Mouse (Mus musculus) left cerebral cortex, adult 2 months (tissue): ENCODE data around the gene Nfic. TPM values are rescaled to one million over a fixed set of nuclear protein-coding genes. Genes with fewer than 3 reads are reported as not detected.

Experiments
- DNase-seq, 2 experiments: peaks; one replicate each; pipeline ENCODE4 v3.0.0; 2021 to 2022; ENCODE audit warnings: low spot score in 2 of 2, mixed read lengths in 1 of 2; ENCODE audit errors: extremely low spot score in 1 of 2
- H3K27ac ChIP-seq: fragments of 200-600 bp; 2 replicates; pipeline ENCODE4 v1.8.1; 2022
- H3K4me3 ChIP-seq: fragments of 200-600 bp; 2 replicates; pipeline ENCODE4 v1.8.1; 2022
- CTCF ChIP-seq: fragments of 200-600 bp; IDR thresholded peaks from 2 replicates; pipeline ENCODE4 v1.8.1; 2022; ENCODE audit warnings: antibody characterized with exemption, mild to moderate bottlenecking, moderate library complexity
- intact Hi-C: fragments of 180-260 bp; cut with DNase I; formaldehyde crosslinking; loops from one replicate; pipeline ENCODE4 v1.15.1; 2025
- long read RNA-seq, 2 experiments: library from polyadenylated mRNA; stranded (forward); transcript quantifications; one replicate each; pipeline ENCODE4 v2.0.0; 2021; ENCODE audit warnings: borderline mapping rate in 2 of 2
- total RNA-seq, 2 experiments: library from RNA; stranded (reverse); gene quantifications; 2 replicates each; pipeline ENCODE4 v1.2.3; 2021

Gene Nfic
- total RNA-seq: 10 to 100 TPM; 93.4 to 94.9 TPM
- long read RNA-seq, experiment 1, full-length matches to known transcripts: 20 of 49 reads
- long read RNA-seq, experiment 1, partial matches to known transcripts: 8 of 49 reads
- long read RNA-seq, experiment 1, other reads (novel, unspliced or antisense): 21 of 49 reads
- long read RNA-seq, experiment 2, full-length matches to known transcripts: 25 of 49 reads
- long read RNA-seq, experiment 2, partial matches to known transcripts: 7 of 49 reads
- long read RNA-seq, experiment 2, other reads (novel, unspliced or antisense): 17 of 49 reads

DNA sequence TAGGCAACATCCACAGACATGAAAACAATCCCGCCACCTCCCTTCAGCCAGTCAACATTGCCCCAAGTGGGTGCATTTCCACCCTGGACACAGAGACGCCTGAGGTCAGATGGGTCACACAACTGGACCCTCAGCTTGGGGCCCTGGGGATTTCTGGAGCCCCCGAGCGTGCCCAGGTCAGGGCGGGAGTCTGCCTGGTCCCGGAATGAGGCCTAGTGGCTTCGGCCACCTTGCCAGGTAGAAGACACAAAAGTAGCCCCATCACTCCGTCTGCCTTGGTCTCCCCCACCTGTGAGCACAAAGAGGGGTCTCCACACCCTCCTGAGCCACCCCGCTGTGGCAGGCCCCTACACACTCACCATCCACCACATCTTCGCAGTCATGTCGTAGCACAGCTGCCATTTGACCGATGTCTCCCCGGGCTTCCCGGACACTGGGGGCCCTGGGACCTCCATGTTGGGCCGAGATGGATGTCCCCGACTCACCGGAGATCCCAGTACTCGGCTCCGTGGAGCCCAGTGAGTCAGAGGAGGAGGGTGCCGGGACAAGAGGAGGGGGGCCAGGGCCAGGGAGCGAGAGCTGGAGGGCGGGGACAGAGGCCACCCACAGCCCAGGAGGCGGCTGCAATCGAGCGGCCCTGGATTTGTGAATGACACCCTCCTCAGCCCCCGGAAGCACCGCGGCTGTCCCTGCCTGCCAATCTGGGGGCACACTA is at the start of gene Nfic:
Gene Nfic (minus strand): TSS at position 455 of the 715 bp plus-strand sequence.
- intact Hi-C loops: no loop called here
- TF ChIP-seq CTCF: no peak
- DNase-seq: peak; percentile 10
- Histone ChIP-seq H3K27ac (no peak within 1 kb of the TSS), H3K4me3 (no peak within 1 kb of the TSS)

- intact Hi-C loops: loop anchor here (1.0 kb wide), 3 partner anchors 24 to 103 kb away; no protein-coding TSS in a partner anchor
- TF ChIP-seq CTCF: peak; percentile 100
- H3K27ac ChIP-seq: no peak overlapping the region
Observed at GRCm38 (mm10) chr10:81502658-81503057, 47.2 kb upstream of the Nfic start.

GRCm38 (mm10) chr10:81501863-81502262 is 46.4 kb upstream of the Nfic start:
- no peak for DNase-seq
- intact Hi-C loops: loop anchor here (1.0 kb wide), 3 partner anchors 24 to 103 kb away; no protein-coding TSS in a partner anchor
- no peak overlapping the region for H3K27ac ChIP-seq
- H3K4me3 ChIP-seq: no peak overlapping the region
- TF ChIP-seq CTCF: no peak

More at GRCm38 (mm10) chr10:81502658-81503057, 47.2 kb upstream of the Nfic start:
- DNase-seq: peak; percentile 88 to 95
- peak overlapping the region; percentile 50 for H3K4me3 ChIP-seq

DNA sequence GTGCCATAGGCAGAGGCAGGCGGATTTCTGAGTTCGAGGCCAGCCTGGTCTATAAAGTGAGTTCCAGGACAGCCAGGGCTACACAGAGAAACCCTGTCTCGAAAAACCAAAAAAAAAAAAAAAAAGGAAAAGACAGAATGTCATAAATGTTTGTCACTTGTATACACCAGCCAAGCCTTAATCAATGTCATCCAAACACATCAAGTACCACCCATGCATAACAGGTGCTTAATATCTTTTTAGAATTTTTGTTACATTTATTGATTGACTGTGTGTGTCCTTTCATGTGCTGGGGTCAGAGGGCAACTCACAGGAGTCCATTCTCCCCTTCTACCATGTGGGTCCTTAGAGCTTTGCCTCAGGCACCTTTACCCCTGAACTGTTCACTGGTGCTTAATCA is 44.6 kb upstream of the Nfic start, which contains the start of gene S1pr4:
Gene S1pr4 (minus strand): TSS at position 101 of the 400 bp plus-strand sequence.
- no peak for TF ChIP-seq CTCF
- no peak within 1 kb of the TSS for H3K4me3 ChIP-seq
- intact Hi-C loops: no loop called here
- H3K27ac ChIP-seq: peak within 1 kb of the TSS; percentile 47; the same call in 1 of the 2 replicates
- no peak for DNase-seq

DNA sequence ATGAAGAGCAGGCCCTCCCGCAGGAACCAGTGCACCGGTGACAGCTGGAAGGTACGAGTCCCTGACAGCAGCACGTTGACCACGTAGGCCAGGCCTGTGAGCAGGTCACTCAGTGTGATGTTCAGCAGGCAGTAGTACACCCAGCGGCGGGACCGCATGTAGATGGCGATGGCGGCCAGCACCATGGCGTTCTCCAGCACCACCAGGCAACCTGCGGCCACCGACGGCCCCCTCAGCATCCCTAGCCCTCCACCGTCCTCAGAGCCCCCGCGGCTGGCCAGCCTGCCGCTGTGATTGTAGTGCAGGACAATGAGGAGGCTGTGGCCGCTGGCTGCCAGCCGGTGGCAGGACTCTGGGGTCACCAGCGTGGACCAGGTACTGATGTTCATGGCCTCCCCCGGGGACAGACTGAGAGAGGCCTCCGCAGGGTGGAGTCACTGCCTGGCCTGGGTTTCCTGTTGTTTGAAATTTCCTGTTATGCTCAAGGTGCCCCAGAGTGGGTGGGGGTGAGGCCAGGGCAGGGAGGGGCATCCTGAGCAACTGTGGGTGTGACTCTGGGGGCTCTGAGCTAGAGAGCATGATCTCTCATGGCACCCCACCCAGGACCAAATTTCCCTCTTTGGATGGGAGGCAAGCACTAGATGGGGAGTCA is 43.9 kb upstream of the Nfic start:
- no peak overlapping the region for H3K4me3 ChIP-seq
- intact Hi-C loops: no loop called here
- H3K27ac ChIP-seq: peak overlapping the region; percentile 47; the same call in 1 of the 2 replicates
- DNase-seq: no peak
- TF ChIP-seq CTCF: no peak

DNA sequence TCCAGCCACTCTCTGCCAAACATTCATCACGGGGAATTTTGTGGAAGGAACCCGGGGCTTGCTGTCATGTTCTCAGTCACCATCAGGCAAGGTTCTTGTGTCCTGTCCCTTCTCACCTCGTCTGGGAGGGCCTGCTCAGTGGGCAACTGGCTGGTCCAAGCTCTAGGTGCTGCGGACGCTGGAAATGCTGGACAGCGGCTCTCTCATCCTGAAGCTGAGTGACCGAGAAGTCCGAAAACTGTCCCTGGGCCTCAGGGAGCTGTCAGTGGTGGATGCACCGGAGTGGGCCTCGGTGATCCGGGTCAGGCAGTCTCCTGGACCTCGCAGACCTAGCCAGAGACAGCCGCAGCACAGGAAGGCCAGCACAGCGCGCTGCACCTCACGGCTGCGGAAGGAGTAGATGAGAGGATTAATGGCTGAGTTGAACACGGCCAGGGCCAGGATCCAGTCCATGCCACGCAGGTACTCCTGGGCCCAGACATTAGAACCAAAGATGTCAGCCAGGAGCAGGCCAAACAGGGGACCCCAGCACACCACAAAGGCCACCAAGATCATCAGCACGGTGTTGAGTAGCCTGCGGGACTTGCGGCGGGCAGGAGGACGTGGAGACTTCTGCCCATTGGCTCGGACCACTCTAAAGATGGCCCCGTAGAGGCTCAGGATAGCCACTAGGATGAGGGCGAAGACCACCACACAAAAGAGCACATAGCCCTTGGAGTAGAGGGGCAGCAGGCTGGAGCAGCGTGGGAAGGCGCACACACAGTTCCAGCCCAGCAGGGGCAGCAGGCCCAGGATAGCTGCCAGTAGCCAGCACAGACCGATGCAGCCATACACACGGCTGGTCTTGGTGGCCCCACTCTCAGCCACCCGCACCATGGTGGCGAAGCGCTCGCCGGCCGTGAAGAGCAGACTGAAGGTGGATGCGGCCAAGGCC is 43.1 kb upstream of the Nfic start:
- peak overlapping the region; percentile 47; the same call in 1 of the 2 replicates for H3K27ac ChIP-seq
- intact Hi-C loops: no loop called here
- H3K4me3 ChIP-seq: no peak overlapping the region
- DNase-seq: no peak
- no peak for TF ChIP-seq CTCF

GRCm38 (mm10) chr10:81497401-81498270 is 42.2 kb upstream of the Nfic start:
- H3K4me3 ChIP-seq: no peak overlapping the region
- TF ChIP-seq CTCF: no peak
- DNase-seq: no peak
- no peak overlapping the region for H3K27ac ChIP-seq
- intact Hi-C loops: loop anchor here (2.0 kb wide), 1 partner anchor 41 kb away; no protein-coding TSS in a partner anchor

- DNase-seq: no peak
- no peak for TF ChIP-seq CTCF
- intact Hi-C loops: loop anchor here (2.0 kb wide), 1 partner anchor 42 kb away; no protein-coding TSS in a partner anchor
- H3K27ac ChIP-seq: peak overlapping the region; percentile 96
- peak overlapping the region; percentile 73 for H3K4me3 ChIP-seq
Observed at GRCm38 (mm10) chr10:81496969-81497368, 41.5 kb upstream of the Nfic start.

DNA sequence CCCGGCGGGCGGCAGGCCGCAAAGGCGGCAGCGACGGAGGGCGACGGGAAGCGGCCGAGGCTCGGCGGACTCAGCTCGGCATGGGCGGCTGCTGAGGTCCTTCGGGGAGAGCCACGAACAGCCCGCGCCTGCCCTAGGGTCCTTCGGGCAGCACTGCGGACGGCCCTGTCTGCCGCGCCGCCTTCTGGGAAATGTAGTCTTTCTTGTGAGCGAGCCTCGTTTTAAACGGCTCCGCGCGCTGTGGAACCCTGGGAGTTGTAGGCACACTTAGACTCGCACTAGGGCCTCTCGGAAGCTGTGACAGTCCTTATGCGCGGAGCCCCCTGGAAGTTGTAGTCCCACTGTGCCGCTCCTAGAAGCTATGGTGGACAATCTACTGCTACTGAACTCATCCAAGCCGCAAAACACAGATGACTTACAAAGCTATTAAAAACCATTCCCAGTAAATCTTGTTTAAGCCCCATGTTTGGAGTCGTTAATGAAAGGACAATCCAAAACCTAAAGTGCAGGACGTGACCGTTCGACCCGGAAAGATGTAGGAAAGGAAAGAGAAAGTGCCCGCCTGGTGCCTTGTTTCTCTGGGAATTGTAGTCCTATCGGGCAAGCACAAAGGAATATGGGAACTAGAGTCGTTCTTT is 40.9 kb upstream of the Nfic start, which contains the start of gene Ncln:
Gene Ncln (minus strand): TSS at position 129 of the 638 bp plus-strand sequence.
- Histone ChIP-seq H3K27ac (peak within 1 kb of the TSS; percentile 96), H3K4me3 (peak within 1 kb of the TSS; percentile 73)
- intact Hi-C loops: loop anchor here (2.0 kb wide), 1 partner anchor 42 kb away; no protein-coding TSS in a partner anchor
- TF ChIP-seq CTCF: no peak
- peak; percentile 97 to 98 for DNase-seq
